Mouse (Mus musculus) right cerebral cortex, adult 18-20 months (tissue): ENCODE results near the gene Alg12.

Experiments
- DNase-seq: peaks from one replicate; pipeline ENCODE4 v3.0.0; 2022; ENCODE audit warnings: mixed read lengths

Alg12 gene

GRCm38 (mm10) chr15:88819026-88819905 lies at the start of gene Alg12, which contains the start of gene Creld2:
Gene Alg12, minus strand, starts transcription at chr15:88819318.
Gene Creld2, plus strand, starts transcription at chr15:88819646.
- DNase-seq = peak; percentile 100

- DNase-seq = no peak
Measured at GRCm38 (mm10) chr15:88868024-88868742, 49.1 kb upstream of the Alg12 start.

- no peak for DNase-seq
Measured at GRCm38 (mm10) chr15:88867368-88868023, 48.4 kb upstream of the Alg12 start.

GRCm38 (mm10) chr15:88866934-88867356 lies 47.8 kb upstream of the Alg12 start:
- DNase-seq = no peak

GRCm38 (mm10) chr15:88865888-88866695 lies 47.0 kb upstream of the Alg12 start:
- DNase-seq = no peak

GRCm38 (mm10) chr15:88865061-88865460 lies 45.9 kb upstream of the Alg12 start:
- no peak for DNase-seq

- no peak for DNase-seq
Measured at GRCm38 (mm10) chr15:88864270-88865030, 45.3 kb upstream of the Alg12 start.

GRCm38 (mm10) chr15:88863695-88864231 lies 44.6 kb upstream of the Alg12 start:
- DNase-seq = peak; percentile 92

- DNase-seq = peak; percentile 66
Measured at GRCm38 (mm10) chr15:88862881-88863694, 44.0 kb upstream of the Alg12 start.

GRCm38 (mm10) chr15:88861772-88862622 lies 42.9 kb upstream of the Alg12 start, which contains the start of gene Pim3:
Gene Pim3, plus strand, starts transcription at chr15:88862186.
- DNase-seq = peak; percentile 97

- no peak for DNase-seq
Measured at GRCm38 (mm10) chr15:88860781-88861180, 41.7 kb upstream of the Alg12 start.

- no peak for DNase-seq
Measured at GRCm38 (mm10) chr15:88859206-88859970, 40.3 kb upstream of the Alg12 start.

GRCm38 (mm10) chr15:88858707-88859106 lies 39.6 kb upstream of the Alg12 start:
- no peak for DNase-seq

GRCm38 (mm10) chr15:88858141-88858541 lies 39.0 kb upstream of the Alg12 start:
- no peak for DNase-seq

- DNase-seq = no peak
Measured at GRCm38 (mm10) chr15:88857361-88857760, 38.2 kb upstream of the Alg12 start.

GRCm38 (mm10) chr15:88856613-88857012 lies 37.5 kb upstream of the Alg12 start:
- no peak for DNase-seq

GRCm38 (mm10) chr15:88855896-88856417 lies 36.8 kb upstream of the Alg12 start:
- DNase-seq = no peak
